Mouse (Mus musculus): Measurements from ENCODE around the gene Celsr1.

DNA sequence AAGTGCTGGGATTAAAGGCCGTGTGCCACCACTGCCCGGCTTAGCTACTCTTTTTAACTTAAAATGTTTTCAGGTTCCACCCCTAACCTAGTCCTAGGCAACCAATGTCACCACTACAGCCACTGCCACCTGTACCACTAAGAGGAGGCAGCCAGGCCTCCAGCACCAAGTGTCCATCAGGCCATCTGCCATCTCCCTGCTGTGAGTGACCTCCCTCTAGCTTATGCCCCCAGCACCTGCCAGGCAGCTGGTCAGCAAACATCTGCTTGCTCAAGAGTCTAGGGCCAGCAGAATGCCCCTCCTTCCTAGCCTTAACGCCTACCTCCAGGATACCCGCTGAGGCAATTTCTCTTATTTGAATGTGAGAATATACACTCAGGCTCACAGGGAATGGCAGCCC is 48.0 kb downstream of the Celsr1 start:
- TF ChIP-seq EP300 (IDR thresholded peaks at IDR 0.05; ENCODE audit: insufficient read depth, low read depth, low read length) (no peak), POLR2A (IDR thresholded peaks at IDR 0.05; ENCODE audit: insufficient read depth, low read depth, low read length) (no peak)

All from heart, adult 2 months (tissue).